Mouse (Mus musculus) gastrocnemius, postnatal 25 days (tissue): ENCODE results near the gene Slc17a4. TPM values are rescaled to one million over a fixed set of nuclear protein-coding genes. Genes with fewer than 3 reads are reported as not detected.

ENCODE experiments used
- DNase-seq: peaks from one replicate; pipeline ENCODE4 v3.0.0; 2022
- microRNA-seq, 2 experiments: library from miRNA; unstranded; fragments of <30 nt; microRNA quantifications; one replicate each; pipeline ENCODE4 v1.2.0; 2021; ENCODE audit warnings: borderline replicate concordance in 2 of 2
- total RNA-seq, 2 experiments: library from RNA; stranded (reverse); gene quantifications; 1 replicate in 1 of 2; 2 replicates in 1 of 2; pipeline ENCODE4 v1.2.3; 2021

Slc17a4 gene
- total RNA-seq, 2 experiments from 2014 or later = not detected

DNA sequence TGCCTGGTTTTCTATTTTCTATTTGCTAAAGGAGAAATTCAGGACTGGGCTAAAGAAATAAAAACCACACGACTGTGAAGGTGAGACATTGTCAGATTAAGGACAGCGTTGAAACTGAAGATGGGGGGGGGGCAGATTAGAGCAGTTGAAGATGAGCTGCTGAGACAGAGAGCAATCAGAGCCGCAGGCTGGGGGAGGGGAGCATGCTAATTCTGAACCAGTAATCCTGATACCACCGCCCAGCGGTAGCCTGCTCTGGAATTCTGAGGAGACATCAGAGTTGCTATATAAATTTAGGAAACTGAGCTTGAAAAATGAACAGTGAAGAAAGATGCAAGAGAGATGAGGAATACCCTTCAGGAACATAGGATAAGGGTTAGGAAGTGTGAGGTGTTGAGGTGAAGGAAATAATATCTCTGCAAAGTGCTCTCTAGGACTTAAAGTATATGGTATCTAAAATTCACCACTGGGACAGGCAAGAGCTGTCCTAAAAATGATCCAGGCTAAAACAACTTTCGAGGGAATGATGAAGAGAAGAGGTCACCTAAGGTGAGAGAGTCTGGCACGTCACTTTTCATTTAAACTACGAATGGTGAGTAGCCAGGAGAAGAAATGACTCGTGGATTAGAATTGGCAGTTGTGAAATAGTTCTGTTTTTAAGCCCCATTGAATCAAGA lies 22.1 kb downstream of the Slc17a4 start:
- DNase-seq = no peak

DNA sequence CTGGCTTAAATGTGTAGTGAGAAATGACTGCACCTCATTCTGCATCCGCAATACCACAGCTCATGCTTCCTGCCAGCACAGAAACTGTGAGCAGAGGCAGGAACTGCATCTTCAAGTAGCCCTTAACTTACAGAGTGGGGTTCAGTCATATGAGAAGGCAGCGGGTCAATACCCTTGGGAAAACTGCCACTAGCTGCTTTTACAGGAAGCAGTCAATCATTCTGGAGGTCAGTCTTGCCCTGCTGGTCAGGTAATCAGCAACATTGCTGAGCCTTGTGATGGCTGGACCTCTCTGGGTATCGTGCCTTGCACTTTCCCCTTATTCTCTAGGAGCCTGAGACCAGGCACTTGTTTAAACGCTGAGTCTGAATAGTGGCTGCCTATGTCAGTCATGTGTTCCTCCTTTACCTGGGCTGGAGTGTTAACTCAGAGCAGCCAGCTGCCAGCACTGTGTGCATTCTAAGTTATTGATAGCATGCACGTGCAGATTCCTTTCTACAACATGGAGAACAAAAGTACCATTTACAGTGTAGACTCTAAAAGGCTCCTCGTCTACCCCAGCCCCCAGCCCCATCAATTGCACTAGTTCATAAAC lies 25.7 kb downstream of the Slc17a4 start:
- no peak for DNase-seq

DNA sequence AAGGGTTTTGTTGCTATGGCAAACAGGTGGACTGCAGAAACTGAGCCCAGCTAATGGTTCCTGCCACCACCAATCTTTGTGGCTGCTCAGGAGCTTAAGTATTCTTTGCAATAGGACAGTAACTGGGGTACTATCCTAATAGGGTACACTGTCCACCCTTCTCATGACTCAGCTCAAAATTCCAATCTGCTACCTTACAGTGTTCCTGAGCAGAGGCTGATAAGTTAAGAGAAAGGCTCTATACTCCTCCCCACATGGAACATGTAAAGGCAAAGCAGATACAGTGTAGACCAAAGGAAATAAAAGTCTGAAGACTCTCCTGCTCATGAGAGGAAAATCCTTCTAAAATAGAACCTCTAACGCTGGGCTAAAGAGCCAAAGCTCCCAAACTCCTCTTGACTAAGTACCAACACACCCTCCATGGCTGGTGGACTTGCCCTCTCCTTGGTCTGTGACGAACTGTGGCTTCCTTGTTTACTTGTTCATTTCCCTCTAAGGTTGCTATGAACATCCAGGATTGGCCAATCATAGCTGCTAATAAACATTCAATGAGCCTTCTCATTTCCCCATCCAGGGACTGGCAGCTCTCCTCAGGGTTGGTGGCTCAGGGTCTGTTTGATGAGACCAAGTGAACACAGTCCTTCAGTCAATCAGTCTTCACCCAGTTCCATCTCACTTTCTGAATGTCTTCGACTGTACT lies 27.6 kb downstream of the Slc17a4 start:
- DNase-seq = no peak

DNA sequence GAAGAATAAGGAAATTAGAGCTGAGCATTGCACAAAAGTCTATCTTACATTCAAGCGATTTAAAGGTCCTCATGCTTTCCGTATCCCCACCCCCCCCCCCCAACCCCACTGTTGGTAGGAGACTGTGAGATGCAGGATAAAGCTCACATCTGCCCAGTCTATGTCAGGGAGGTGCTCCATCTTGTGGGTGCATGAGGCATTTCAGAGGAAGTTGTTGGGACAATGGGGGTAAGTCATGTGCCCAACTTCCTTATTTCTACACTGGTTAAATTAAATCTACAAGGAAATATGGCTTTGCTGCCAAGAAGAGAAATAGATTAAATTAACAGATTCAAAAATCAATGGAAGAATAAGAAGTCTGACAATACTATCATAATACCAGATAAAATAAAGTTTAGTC lies 29.3 kb downstream of the Slc17a4 start:
- DNase-seq = no peak

DNA sequence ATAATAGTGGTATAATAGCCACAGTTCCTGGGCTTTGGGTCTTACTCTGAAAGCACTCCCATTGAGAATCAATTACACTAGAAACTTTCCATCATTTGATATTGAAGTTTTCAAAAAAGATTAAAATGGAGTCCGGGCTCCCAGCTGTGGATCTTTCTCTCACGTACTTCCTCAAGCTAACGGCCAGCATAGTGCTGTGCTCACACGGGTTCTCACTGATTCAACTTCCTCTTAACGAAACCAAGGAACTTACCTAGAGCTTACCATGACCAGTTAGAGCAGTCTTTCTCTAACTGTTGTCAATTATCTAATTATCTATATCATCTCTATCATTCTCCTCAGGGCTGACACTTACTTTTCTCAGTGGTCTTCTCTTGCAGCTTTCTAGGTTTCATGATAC lies 35.2 kb downstream of the Slc17a4 start:
- DNase-seq = no peak

DNA sequence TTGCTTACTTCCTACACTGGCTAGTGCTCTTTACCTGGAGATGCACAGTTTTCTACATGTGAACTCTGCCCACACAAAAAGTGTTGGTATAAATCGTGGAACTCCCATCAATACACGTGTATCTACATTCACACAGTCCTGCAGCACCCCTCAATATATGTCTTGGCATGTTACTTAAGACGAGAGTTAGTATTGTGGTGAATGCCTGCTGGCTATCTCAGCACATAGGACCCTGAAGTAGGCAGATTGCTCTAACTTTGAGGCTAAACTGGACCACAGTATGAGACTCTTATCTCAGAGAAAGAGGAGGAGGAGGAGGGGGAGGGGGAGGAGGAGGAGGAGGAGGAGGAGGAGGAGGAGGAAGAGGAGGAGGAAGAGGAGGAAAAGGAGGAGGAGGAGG lies 35.7 kb downstream of the Slc17a4 start:
- no peak for DNase-seq

DNA sequence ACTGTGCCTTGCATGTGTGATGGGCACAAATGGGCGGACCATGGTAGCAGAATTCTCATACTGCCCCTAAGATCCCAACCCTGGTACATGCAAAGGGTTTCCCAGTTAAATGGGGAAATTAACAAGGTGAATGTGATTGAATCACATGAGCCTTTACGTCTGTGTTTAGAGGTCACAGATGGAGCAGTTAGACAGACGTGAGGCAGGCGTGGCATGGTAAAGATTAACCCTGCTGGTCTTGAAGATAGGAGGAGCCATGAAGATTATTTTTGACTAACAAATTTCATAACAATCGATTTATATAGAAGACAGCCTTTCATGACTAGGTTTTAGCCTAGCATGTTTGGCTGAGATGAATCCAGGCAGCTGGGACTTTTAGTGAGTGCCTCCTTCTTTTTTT lies 41.7 kb downstream of the Slc17a4 start:
- DNase-seq = no peak

DNA sequence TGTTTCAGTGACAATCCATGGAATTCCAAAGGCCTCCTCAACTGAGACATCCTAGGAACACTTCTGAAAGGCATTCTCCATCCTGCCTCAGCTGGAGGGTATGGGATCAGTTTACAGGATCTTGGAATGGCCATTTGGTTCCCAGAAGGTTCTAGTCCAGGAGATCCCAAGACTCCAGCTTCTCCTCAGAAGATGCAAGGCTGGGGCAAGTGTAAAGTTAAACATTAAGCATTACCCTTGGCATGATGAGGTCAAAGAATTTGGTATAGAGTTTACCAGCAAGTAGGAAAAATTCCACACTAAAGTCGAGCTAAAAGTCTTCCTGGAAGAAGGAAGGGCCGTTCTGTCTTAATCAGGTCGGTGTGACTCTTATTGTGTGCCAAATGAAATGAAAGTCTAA lies 44.8 kb downstream of the Slc17a4 start:
- no peak for DNase-seq

DNA sequence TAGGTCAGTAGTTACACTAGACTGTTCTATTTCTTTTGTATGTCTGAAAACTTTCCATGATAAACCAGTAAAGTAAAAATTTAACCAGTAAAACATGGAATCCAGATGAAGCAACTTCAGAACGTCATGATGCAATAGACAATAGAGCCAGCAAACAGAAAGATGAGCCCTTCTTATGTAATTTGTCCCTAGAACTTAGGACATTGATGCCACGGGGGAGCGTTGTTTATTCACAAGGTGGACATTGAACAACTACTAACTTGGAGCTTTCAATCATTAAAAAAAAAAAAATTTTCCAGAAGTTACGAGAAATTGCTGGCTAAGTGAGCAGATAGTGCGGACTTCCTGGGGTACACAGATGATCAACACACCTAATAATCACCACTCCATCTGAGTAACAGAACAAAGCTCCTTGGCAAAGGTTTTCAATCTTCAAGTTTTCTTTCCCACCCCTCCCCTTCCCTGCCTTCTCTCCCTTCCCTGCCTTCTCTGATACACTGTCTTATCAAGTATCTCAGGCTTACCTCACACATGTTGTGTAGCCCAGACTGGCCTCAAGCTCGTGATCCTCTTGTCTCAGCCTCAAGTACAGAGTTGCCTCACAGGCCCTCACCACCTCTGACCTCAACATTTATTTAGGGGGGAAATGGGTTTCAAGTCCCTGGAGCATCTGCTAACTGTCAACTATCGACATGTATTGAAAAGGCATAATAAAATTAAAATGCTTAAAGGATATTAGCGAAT lies 45.8 kb downstream of the Slc17a4 start:
- DNase-seq = no peak

DNA sequence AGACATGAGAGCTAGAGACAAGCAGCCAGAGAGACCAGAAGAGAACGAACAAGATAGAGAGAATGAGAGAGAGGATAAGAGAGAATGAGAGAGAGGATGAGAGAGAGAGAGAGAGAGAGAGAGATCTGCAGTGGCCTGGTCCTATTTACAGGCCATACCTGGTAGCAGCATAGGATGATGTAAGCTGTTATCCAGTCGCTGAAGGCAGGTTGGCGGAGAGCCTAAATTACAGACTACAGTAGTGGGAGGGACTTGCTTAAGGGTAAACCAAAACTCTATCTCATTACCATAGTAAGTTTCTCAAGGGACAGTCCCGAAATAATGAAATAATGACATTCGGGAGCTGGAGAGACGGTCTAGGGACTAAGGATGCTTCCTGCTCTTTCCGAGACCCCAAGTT lies 47.4 kb downstream of the Slc17a4 start, which contains the start of gene Slc17a1:
Slc17a1 (plus strand) TSS at position 346 of the 400 bp plus-strand sequence.
- no peak for DNase-seq

DNA sequence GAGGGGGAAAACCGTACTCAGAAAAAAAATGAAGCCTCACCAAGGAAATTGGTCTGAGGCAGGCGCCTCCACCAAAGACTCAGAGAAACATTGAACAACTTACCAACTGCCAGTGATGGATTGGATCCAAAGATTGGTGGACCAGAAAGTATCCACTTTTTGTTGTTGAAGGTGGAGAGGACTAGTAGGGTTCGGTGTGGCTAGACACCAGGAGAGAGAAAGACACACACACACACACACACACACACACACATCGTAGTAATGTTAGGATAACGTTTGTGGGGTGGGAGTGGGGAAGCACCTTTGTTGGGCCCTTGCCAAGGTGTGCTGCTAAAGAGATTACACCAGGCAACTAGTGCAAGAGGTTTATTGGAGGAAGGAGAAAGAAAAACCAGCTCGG lies 47.8 kb downstream of the Slc17a4 start:
- DNase-seq = no peak

DNA sequence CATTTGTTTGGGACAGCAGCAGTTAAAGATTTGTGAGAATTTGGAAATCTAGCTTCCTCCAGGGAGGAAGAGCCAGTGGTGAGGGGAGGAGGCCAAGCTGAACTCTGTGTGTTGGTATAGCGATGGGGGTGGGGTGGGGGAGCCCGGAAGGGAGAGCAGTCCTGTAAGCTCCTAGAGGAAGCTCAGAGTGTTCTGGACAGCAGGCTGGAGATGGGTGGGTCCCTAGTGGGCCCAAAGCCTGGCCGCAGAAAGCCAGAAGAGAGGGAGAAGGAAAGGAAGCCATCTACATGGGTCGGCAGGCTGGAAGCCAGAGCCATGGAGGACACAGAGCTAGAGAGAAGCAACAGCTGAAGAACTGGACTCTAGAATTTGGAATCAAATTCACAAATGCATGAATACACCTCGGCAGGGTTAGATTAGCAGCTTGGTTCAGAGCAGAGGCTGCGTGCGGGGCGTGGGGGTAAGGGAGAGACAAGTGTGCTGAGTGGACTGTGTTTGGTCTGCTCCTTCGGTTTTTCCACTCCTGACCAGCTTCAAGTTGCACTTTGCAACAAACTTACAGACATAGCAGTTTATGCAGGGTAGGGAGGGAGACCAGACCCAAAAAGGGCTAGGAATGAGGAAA lies 48.6 kb downstream of the Slc17a4 start:
- peak; percentile 15 for DNase-seq

DNA sequence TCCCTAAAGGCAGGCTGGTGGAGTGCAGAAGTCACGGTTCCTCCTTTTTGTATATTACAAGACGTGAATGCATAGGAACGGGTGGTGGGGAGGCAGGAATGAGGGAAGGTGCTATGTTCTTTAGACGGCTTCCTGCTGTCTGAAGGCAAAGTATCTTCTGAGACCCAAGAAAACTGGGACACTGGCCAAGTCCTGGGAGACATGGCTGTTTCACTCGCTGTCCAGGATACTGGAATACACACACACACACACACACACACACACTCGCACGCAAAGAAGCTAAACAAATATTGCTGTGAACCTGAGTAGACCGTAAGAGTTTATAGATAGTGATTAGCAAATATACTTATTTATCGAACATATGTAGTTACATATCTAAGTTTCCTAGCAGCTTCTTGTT lies 50.1 kb downstream of the Slc17a4 start:
- DNase-seq = no peak

DNA sequence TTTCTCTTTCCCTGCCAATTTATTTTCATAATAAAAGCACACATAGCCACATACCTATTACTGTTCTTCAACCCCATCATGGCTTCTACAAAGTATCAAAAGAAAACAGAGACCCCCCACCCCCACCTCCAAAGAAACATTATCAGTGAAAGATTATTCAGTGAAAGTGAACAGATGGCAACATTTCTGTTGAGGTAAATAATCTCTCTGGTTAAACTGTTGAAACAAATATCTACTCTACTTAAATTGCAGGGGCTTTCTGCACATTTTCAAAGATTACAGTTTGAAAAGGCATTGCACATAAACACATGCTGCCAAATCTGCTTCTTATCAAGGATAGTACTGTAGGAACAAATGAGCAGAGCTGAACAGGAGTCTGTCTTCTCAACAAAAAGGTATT lies 53.0 kb downstream of the Slc17a4 start:
- no peak for DNase-seq

DNA sequence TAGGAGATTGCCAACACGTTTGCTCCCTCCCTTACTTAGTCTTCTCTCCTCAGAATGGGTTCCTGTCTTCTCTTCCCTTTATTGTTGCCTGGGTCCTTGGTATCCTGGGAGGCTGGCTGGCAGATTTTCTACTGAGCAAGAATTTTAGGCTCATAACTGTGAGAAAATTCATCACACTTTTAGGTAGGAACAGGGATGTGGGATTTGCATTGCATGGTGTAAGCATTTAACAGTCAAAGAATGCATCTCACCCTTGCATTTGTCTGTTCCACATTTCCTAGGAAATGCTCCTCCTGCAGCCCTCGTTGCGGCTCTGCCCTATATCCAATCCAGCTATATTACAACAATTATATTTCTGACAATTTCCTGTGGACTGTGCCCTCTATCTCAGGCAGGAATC lies 58.4 kb downstream of the Slc17a4 start:
- no peak for DNase-seq

DNA sequence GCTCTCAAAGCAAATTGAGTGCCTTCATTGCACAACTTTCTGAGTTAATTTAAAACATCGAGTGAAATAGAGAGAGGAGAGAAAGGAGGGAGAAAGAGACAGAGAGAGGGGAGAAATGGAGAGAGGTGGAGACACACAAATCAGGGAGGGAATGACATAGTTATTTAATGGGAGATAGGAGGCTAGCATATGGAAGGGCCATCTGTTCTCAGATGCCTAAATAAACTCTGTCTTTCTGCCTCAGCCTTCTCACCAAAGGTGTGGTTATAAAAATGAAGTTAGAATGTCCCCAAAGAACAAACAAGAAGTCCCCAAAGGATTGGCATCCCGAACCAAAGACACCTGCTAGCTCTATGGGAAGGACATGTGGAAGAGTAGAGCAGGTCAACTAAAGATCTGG lies 65.5 kb downstream of the Slc17a4 start:
- no peak for DNase-seq

Small RNAs within 50 kb of the gene (microRNA-seq; reads per million reads assigned to microRNA genes)
- gene Gm44344 = 0 reads per million in 2 experiments

Other genes with a start within 250 kb of the Slc17a4 start
- 1 to 10 TPM in 1 of 2 experiments, under 1 TPM in 1; 0.84 to 2.0 TPM for gene Hist1h2ac, start 231.1 kb downstream of the Slc17a4 start, total RNA-seq
- 10 to 100 TPM; 67.0 to 81.6 TPM for gene Hist1h2bc, start 230.8 kb downstream of the Slc17a4 start, total RNA-seq
- not detected for gene Hist1h1t, start 219.2 kb downstream of the Slc17a4 start, total RNA-seq
- gene Hist1h4c, start 216.6 kb downstream of the Slc17a4 start, total RNA-seq = 10 to 100 TPM; 53.1 to 63.8 TPM
- gene Hfe, start 204.2 kb downstream of the Slc17a4 start, total RNA-seq = 10 to 100 TPM; 14.7 to 24.7 TPM
- 100 to 1,000 TPM; 156 to 159 TPM for gene Hist1h1c, start 176.2 kb downstream of the Slc17a4 start, total RNA-seq
- gene Hist1h3c, start 169.4 kb downstream of the Slc17a4 start, total RNA-seq = 1 to 10 TPM; 5.0 to 7.1 TPM
- 10 to 100 TPM in 1 of 2 experiments, 1 to 10 TPM in 1; 5.9 to 10.7 TPM for gene Hist1h2bb, start 168.3 kb downstream of the Slc17a4 start, total RNA-seq
- gene Hist1h2ab, start 163.9 kb downstream of the Slc17a4 start, total RNA-seq = 10 to 100 TPM in 1 of 2 experiments, 1 to 10 TPM in 1; 9.5 to 11.0 TPM
- gene Hist1h3b, start 162.7 kb downstream of the Slc17a4 start, total RNA-seq = 10 to 100 TPM in 1 of 2 experiments, 1 to 10 TPM in 1; 9.6 to 17.3 TPM
- gene Hist1h4b, start 158.0 kb downstream of the Slc17a4 start, total RNA-seq = 10 to 100 TPM in 1 of 2 experiments, 1 to 10 TPM in 1; 8.6 to 18.2 TPM
- 10 to 100 TPM in 1 of 2 experiments, 1 to 10 TPM in 1; 8.0 to 13.6 TPM for gene Hist1h4a, start 153.8 kb downstream of the Slc17a4 start, total RNA-seq
- 10 to 100 TPM; 10.2 to 14.0 TPM for gene Hist1h3a, start 152.6 kb downstream of the Slc17a4 start, total RNA-seq
- 1 to 10 TPM; 5.3 to 7.9 TPM for gene Hist1h1a, start 151.3 kb downstream of the Slc17a4 start, total RNA-seq
- not detected for gene Trim38, start 145.1 kb downstream of the Slc17a4 start, total RNA-seq
- gene Slc17a2, start 108.0 kb downstream of the Slc17a4 start, total RNA-seq = not detected
- not detected for gene Slc17a3, start 75.6 kb downstream of the Slc17a4 start, total RNA-seq
- not detected for gene Slc17a1, start 47.3 kb downstream of the Slc17a4 start, total RNA-seq
- not detected for gene Hist1h2ba, start 19.1 kb upstream of the Slc17a4 start, total RNA-seq
- gene Hist1h2aa, start 19.5 kb upstream of the Slc17a4 start, total RNA-seq = not detected
- not detected for gene Scgn, start 76.2 kb upstream of the Slc17a4 start, total RNA-seq